Mouse (Mus musculus) right cerebral cortex, postnatal 36 days (tissue): ENCODE results near the gene Gm49358.

ENCODE experiments used
- DNase-seq, 2 experiments: peaks; one replicate each; pipeline ENCODE4 v3.0.0; 2022; ENCODE audit warnings: low spot score in 2 of 2, mixed read lengths in 1 of 2

The Gm49358 gene

DNA sequence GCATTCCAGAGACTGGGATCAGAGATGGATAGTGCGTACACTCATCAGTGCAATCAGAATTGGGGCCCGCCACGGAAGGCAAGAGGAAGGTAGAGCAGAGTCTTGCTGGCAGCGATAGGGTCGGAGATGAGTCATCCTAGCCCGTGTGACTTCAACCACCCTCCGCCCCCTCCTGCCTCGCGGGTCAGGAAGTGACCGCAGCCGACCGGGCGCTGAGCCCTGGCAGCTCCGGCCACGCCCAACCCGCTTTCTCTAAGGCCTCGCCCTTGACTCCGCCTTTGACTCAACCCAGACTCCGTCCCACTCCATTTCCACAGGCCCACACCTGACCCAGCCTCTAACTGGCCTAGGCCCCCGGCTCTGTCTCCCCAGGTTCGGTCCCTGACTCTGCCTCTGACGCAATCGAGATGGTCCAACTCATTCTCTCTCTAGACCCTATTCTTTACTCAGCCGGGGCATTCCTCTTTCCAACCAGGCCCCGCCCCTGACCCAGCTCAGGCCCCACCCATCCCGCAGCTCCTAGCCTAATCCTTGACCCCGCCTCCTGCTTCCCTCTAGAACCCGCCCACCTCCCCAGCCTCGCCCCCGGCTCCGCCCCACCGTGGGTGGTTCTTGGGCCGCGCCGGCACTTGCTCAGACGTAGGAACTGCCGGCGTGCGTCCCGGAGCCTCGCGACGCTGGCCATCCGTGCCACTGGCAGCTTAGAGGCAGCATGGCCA, 14.8 kb downstream of the Gm49358 start, which contains the start of gene Nt5dc3:
Nt5dc3 (plus strand) TSS at position 608 of the 719 bp plus-strand sequence.
- peak; percentile 89 to 91 for DNase-seq

DNA sequence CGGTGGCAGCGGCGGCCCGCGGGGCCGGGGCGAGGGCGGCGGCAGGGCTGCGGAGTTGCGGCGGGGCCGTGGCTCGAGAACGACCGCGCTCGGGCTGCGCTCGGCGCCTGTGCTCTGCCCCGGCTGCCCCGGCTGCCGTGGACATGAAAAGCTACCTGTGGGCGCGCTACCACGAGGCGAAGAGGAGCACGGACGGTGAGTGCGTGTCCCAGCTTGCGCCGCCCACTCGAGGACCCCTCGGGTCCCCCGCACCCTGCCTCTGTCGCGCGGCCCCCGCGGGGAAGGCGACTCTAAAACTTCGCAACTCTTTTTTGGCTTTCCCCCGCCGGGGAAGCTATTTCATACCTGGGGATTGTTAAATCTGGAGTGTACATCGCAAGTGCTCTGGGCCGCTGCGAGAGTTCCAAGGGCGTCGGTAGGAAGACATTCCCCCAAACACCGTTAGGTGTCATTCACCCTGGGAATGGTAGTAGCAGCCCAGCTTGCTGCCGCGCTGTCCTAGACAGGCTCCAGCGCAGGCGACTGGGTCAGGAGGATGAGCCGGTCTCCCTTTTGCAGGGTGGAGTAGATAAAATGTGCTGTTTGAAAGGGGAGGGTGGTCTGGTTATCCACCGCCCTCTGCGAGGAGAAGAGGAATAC, 15.5 kb downstream of the Gm49358 start:
- no peak for DNase-seq

DNA sequence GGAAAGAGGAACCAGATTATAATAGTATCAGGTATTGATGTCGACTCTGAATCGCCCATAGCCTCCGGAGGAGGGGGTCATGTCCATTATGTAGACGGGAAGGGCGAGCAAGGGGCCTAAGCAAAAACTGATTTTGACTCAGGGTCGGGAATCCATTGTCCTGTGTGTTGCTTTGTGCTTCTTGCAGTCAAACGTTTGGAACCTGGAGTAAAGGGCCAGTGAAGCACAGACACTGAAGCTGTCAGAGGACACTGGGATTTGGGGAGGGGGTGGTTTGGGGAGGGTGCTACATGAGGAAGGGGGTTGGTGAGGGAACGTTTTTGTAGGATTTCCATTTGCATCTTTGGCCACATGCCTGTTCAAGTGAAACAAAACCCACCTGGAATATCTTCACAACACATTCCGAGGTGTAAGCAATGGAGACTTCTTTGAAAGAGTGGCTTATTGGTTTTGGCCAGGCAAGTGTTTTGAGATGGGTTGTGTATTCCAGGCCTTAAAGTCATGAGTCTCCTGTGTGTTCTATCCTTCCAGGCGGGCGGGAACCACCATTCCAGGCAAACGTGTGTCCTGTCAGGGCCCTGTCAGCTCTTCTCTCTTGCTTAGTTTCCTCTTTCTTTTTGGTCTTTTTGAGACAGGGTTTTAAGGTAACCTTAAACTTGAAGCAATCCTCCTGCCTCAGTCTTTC, 16.2 kb downstream of the Gm49358 start:
- no peak for DNase-seq

DNA sequence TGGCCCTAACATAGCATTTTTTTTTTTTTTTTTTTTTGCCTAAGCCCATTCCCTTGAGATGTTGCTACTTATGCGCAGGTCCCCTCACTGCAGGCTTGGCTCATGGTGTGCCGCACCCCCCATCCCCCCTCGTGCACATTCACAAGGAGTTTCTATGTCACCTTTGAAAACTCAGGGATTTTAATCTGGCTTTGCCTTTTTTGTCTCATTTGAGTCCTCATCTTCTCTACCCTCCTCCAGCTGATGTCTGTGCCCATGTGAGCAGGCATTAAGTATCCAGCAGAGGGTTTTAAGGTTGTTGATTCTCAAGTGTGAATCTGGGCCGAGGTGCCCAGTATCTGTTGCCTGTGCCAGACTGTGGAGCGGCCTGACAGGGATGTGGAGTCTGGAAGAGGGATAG, 17.9 kb downstream of the Gm49358 start:
- DNase-seq = no peak

DNA sequence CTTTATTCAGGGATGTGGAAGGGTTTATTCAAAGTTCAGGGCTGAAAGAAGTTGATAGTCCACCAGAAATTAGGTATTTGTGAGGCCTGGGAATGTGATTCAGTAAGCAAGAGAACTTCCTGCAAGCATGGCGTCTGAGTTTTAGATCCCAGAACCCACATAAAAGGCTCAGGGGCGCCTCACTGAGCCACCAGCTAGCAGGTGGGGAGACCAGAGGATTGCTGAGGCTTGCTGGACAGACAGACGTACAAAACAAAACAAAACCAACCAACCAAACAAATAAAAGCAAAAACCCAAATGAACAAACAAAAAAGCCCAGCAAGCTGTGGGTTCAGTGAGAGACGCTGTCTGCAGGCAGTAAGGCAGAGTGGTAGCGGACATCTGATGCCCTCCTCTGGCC, 18.9 kb downstream of the Gm49358 start:
- no peak for DNase-seq

DNA sequence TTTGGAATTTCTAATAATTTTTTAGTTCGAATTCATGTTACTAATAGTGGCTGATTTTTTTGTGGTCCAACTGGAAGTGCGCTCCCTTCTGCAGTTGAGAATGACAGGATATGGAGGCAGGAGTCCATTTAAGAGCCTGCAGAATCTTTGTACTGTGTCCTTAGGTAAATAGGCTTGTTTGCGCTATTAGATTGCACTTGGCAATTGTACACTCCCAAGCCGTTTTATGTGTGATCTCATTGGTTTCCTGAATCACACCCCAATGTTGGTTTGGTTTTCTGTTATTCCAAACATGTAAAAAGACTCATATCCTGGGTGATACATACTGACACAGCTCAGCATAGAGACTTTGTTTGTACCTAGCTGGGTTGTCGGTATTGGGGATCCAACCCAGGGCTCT, 19.8 kb downstream of the Gm49358 start:
- no peak for DNase-seq

DNA sequence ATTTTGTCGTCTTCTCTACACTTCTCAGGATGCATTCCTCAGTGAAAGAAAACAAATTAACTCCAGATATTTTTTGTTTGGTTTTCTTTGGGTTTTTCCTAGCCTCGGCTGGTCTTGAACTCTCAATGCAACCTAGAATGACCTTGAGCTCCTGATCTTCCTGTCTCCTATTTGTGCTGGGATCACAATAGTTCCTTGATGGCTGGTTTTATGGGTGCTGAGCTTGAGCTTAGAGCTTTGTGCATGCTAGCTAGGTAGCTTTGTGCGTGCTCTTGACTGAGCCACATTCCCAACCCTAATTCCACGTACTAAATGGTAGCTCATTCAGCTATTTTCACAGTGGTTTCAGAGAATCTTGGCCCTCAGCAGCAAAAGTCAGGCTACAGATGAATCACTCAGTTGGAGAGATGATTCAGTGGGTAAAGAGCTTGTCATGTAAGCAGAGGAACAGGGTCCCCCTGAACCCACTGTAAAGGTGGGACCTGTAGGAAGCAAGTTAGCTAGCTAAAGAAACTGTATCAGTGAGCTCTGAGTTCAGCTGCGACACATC, 20.4 kb downstream of the Gm49358 start:
- DNase-seq = no peak

DNA sequence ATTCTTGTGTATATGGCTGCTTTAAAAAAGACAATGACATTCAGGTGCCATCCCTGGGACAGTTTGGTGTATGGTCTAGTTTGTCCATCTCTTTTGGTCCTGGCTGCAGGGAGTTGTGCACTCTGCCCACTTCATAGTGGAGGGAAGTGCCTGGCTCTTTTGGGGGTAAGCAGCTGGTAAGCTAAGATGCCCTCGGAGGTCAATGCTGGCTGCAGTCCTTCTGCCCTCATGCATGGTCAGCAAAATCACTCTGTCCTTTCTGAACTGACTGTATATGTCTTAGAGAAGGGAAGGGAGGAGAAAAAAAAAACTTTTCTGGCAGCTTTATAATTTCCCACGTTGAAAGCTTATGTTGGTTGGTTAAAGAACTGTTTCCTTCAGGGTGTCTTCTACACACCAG, 21.6 kb downstream of the Gm49358 start:
- no peak for DNase-seq

DNA sequence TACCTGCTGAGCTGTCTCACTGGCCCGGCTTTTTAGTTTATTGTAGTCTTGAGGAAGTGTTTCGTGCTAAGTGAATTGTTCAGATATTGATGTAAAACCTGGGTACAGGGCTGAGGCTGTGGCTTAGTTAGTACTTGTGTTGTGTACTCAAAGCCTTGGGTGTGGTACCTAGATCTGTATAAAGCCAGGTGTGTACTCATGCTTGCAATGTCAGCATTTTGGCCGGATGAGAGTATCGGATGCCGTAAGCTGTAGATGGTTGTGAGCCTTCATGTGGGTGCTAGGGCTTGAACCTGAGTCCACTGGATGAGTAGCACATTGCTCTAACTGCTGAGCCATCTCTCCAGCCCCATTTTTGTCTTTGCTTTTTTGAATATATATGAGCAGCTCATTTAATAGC, 22.3 kb downstream of the Gm49358 start:
- no peak for DNase-seq

DNA sequence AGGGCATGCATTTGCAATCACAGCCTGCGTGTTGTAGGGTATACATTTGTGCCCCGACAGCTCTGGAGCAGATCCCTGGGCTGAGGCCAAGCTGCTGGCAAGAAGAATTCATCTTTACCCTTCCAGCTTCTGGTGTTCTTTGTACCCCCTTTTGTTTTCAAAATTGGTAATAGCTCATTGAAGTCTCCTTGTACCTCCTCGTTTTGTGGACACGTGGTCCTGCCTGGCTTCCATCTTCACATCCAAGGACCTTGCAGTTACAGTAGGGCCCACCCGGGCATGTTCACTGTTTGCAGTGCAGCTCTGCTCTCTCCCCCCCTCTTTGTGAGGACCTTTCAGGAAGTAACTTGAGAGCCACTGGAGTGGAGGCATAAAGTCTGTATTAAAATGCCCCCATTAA, 24.4 kb downstream of the Gm49358 start:
- no peak for DNase-seq

DNA sequence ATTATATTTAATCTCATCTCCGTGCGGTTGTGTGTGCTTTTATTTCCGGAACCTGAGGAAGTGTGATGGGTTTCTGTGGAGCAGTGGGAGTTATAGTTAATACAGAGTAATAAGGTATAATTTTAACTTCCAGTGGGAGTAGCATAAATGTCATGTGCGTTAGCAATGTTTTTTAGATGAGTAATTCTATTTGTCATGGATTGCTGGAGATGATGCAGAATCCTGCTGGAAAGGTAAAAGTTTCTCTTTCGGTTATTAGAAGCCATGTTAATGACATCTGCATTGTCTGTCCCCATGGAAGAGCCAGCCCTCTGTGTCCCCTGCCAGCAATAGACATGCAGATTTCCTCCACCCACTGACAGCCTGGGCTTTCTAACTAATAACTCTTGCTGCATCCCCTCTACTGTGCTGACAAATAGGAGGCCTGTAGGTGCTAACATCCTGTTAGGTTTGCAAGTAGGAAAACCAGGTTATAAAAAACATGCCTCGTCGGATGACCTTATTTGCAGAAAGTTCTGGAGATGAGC, 25.4 kb downstream of the Gm49358 start:
- DNase-seq = no peak

DNA sequence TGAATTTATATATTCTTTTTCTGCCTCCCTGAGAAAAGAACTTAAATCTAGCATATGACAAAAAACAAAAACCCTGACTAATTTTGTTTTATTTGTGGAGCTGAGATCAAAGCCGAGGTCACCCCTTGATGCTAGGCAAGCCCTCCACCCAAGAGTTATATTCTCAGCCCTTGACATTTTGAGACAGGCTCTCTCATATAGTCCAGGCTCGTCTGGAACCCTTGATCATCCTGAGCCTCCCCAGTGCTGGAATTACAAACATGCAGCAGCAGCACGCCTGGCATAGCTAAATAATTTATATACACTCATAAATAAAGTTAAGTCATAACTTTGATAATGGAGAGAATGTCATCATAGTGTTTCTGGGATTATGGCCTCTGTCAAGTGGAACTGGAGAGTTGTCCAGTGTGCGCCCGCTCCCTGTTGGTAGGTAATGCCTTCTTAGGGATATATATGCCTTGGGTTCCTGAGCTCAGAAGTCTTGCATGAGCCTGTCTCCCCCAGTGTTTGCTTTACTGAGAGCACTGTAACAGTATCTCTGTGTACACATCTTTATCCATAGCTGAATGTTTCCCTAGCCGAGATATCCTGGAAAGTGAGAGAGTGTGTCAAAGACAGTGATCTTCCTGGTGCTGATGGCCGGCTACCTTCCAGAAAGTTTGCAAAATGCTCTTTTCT, 27.9 kb downstream of the Gm49358 start:
- DNase-seq = no peak

DNA sequence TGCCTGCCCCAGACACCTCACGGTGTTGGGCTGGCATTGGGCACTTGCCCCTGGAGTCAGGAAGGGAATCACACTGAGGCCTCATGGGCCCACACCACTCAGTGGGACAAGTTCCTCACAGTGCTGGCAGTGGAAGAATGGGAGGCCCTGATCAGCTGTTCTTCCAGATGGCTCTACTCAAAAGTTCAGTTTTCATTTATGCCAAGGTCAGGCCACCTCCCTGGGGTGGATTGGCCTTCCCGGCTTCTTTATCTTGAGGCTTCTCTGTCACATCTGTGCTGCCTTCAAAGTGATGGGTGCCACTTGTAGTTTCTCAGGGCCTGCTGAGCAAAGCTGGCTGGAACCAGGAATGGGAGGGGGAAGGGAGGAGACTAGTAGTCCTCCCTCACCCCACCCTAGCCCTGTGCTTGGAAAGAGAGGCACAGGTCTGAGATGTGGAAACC, 29.8 kb downstream of the Gm49358 start:
- no peak for DNase-seq

DNA sequence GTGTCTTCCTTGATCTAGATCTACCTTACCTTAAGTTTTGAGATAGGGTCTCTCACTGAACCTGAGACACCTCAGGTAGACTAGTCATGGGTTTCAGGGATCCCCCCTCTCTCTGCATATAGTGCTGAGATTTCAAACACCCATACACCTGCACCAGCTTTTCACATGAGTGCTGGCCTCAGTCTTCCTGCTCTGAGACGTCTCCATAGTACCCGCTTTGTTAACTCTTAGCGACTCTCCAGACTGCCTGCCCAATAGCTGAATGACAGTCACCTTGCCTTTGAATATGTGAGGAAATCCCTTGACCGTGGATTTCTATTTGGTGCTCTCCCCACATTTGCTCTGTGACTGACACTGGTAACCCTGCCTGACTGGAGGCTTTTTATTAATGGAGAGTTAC, 30.4 kb downstream of the Gm49358 start:
- no peak for DNase-seq

DNA sequence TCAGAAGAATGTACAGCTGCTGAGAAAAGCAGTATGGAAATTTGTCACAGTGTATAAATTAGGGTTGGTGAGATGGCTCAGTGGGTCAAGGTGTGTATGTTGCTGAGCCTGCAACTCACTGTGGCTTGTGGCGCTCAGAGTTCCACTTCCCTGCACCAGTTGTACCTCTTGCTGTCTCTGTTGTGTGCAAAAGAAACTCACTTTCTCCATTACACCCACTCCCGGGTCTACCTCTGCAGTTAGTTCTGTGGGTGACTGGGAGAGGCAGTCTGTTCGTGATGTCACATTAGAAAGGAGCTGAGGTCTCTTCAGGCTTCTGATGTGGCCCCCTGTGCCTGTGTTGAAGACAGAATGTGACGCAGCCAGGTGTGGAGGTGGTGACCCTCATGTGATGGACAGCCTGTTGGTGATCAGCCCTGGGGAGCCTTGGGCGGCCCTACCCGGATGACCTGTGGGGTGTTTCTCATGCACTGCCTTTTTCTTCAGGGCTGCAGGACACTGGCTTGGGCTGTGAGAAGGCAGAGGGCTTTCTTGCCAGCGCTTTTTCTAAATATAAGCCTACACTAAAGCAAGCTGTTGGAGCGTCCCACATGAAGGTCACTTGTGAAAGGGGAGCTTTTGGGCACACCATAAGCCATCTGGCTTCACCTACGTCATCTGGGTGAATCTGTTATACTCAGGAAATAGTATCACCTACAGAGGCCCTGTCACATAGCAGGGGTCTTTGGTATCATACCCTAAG, 31.2 kb downstream of the Gm49358 start:
- peak in 1 of 2 experiments; percentile 50 for DNase-seq

DNA sequence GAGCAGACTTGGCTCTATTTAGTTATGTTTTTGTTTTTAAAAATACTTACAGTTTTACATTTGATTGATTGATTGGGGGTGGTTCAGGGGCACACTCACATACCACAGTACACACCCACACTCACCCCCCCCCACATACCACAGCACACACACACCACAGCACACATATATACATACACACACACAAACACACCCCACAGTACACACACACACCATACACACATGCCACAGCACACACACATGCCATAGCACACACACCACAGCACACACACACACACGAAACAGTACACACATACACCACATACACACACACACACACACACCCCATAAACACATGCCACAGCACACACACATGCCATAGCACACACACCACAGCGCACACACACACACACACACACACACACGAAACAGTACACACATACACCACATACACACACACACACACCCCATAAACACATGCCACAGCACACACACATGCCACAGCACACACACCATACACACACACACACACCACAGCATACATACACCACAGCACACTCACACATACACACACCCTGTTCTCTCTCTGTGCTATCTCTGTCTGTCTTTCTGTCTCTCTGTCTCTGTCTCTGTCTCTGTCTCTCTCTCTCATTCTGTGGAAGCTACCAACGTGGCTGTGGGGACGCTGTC, 32.4 kb downstream of the Gm49358 start:
- DNase-seq = no peak

DNA sequence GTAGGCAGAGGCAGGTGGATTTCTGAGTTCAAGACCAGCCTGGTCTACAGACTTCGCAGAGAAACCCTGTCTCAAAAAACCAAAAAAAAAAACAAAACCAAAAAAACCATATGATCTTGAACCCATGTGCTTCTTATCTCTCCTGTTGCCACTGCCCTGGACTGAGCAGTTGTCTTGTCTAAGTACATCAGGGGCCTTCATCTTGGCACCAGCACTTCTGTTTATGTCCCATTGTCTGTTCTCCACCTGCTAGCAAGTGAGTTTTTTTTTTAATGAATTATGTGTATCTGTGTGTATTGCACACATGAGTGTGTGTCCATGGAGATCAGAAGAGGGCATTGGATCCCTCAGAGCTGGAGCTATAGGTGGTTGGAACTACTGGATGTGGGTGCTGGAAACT, 43.6 kb downstream of the Gm49358 start:
- no peak for DNase-seq

DNA sequence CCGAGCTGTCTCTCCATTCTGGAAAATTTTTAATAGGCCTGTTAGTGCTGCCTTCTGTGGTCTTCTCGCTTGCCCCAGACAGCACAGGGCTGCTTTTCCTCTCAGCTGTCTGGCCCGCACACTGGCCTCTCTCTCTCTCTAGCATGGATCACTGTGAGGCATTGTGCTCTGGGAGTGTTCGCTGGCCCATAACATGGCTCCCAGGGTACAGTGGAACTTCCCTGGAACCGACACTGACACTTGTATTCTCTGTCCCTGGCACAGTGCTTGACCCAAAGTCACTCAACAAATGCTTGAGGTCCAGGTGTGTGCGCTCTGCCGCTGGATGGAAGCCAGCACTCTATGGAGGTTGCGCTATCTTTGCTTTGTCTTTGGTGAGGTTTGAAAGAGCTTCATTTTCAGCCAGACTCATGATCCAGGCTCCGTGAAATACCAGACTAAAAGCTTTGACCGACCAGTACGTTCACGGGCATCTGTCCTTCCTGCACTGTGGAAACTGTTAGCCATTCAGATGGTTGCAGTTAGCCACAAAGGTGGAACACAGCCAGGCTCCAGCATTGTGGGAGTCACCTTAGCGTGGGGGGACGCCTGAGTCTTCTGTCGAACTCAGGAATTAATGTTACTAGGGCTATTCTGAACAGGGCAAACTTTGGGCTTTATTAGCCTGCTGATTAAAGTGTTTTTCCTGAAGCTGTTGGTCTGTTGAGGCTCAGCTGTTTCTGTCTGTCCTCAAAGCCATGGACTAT, 44.4 kb downstream of the Gm49358 start:
- no peak for DNase-seq

DNA sequence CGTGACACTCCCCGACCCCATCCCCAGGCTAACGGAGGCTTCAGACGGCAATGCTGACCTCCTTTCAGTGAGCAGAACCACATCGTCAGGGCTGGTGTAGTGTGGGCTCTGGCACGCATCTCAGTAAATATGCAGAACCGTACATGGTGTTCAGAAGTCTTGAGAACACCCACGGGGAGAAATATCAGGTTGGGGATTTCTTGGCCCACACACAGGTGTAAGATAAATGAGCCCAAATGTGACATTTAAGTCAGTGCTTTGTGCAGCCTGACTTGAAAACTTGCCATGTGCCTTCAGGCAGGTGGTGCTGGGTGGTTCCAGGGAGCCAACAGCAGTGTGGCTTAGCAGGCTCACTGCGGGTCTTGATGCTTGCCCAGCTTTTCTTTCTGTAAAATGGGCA, 46.2 kb downstream of the Gm49358 start:
- peak in 1 of 2 experiments; percentile 43 for DNase-seq

DNA sequence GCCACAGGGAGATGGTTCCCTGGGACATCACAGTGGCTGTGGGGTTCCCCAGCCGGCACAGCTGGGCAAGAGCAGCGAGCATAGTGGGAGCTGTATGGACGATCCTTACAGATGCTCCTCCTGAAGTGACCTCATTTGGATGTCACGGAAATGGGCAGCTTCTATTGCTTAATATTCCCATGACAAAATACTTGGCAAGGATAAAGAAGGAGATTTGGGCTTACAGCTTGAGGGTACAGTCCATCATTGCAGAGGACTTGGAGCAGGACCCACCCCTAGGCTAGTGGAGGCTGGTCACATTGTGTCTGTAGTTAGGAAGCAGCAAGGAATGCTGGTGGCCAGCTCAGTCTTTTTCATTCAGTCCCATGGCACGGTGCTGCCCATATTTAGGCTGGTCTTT, 46.8 kb downstream of the Gm49358 start:
- DNase-seq = no peak
